Mouse (Mus musculus) liver, embryonic 13.5 days (tissue): ENCODE data around the gene Prop1. TPM values are rescaled to one million over a fixed set of nuclear protein-coding genes. Genes with fewer than 3 reads are reported as not detected.
A peak's percentile ranks its signal among the peaks of the same experiment; 100 is the strongest.

Experiments
- ATAC-seq: fragments of 200-750 bp; cut with Nextera tagmentation; 2 replicates; pipeline ENCODE4 v1.8.0; 2017; ENCODE audit warnings: low read depth, mild to moderate bottlenecking, moderate number of reproducible peaks, moderate library complexity
- DNase-seq: peaks from one replicate; pipeline ENCODE4 v3.0.0; 2022
- H3K27ac ChIP-seq: fragments of 300-500 bp; sonication (generic); 2 replicates; pipeline ENCODE4 v1.5.1; 2015; ENCODE audit warnings: moderate library complexity, mild to moderate bottlenecking, inconsistent platforms
- H3K27me3 ChIP-seq: fragments of 300-500 bp; sonication (generic); 2 replicates; pipeline ENCODE4 v1.6.1; 2015; ENCODE audit warnings: mild to moderate bottlenecking, inconsistent platforms
- H3K36me3 ChIP-seq: fragments of 300-500 bp; sonication (generic); 2 replicates; pipeline ENCODE4 v1.6.1; 2015; ENCODE audit warnings: mild to moderate bottlenecking, inconsistent platforms
- H3K4me1 ChIP-seq: fragments of 300-500 bp; sonication (generic); replicated peaks from 2 replicates; pipeline ENCODE4 v1.6.1; 2015; ENCODE audit warnings: inconsistent platforms
- H3K4me2 ChIP-seq: fragments of 300-500 bp; sonication (generic); 2 replicates; pipeline ENCODE4 v1.6.1; 2015; ENCODE audit warnings: inconsistent platforms, mild to moderate bottlenecking, moderate library complexity
- H3K4me3 ChIP-seq: fragments of 300-500 bp; sonication (generic); replicated peaks from 2 replicates; pipeline ENCODE4 v1.5.1; 2015; ENCODE audit warnings: mild to moderate bottlenecking, inconsistent platforms
- H3K9ac ChIP-seq: fragments of 300-500 bp; sonication (generic); 2 replicates; pipeline ENCODE4 v1.6.1; 2015; ENCODE audit warnings: mild to moderate bottlenecking, inconsistent platforms
- H3K9me3 ChIP-seq: fragments of 300-500 bp; sonication (generic); replicated peaks from 2 replicates; pipeline ENCODE4 v1.6.1; 2016; ENCODE audit warnings: inconsistent platforms
- WGBS: fragments of 180-500 bp; shearing (Covaris S2); methylation state at CpG from one replicate; pipeline ENCODE4 v1.1.7; 2015; ENCODE audit not compliant: insufficient replicate concordance; 5-methylcytosine and 5-hydroxymethylcytosine counted together
- polyA plus RNA-seq: library from polyadenylated mRNA; unstranded; fragments of >200 nt; fragmentation: Nextera tagmentation; extraction: Ambion mirVana; gene quantifications from 2 replicates; pipeline ENCODE4 v1.2.1, GENCODE M21; 2015

The Prop1 gene
- polyA plus RNA-seq, 1 experiment from 2014 or later = not detected

DNA sequence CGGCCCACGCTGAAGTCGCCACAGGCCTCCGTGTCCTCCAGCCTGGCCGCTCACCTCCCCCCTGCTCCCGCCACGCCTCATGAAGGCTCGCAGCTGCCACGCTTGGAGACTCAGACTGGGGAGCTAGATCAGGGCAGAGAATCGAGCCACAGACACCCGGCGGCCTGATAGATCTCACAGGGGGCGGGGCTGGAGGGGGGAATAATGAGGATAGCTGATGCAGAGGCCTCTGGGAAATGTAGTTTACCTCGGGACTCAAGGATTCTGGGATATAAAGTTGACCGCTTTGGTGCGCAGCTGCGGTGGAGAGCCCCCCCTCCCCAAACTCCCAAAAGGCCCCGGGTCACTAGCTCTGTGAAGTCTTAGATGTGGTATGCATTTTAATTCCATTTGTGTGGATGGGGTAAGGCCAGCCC lies 22.1 kb downstream of the Prop1 start, which contains the start of gene Zfp354b:
Zfp354b (minus strand) TSS at position 183 of the 416 bp plus-strand sequence.
- peak; percentile 87 for ATAC-seq
- Histone ChIP-seq H3K9me3 (no peaks in the 10 kb centered on the region), H3K27ac (no peak within 1 kb of the TSS), H3K9ac (peak within 1 kb of the TSS; percentile 64), H3K4me3 (peak within 1 kb of the TSS; percentile 63), H3K36me3 (no peaks in the 10 kb centered on the region), H3K4me1 (peaks cover 13% of the 10 kb centered on the region), H3K4me2 (peak within 1 kb of the TSS; percentile 87), H3K27me3 (peaks cover 25% of the 10 kb centered on the region)
- 1% methylated on average over 18 of the region's 18 CpGs for WGBS
- DNase-seq = peak; percentile 66

DNA sequence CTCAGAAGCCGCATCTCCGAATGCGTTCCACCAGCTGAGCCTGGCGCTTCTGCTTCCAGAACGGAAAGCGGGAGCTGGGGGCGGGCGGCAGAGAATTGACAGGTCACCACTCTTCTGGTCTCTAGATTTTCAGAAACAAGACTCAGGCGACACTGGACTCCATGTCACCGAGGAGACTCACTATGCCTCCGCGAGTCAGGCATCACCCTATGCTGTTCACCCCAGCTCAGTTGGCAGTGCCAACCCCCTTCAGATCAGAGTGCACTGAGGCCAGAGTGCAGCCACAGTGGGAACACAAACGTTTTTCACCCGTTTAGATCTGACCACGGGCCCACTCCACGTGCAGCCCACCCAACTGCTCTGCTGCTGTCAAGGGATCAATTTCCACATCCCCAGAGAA lies 22.5 kb downstream of the Prop1 start:
- WGBS = 2% methylated on average over 16 of the region's 16 CpGs

DNA sequence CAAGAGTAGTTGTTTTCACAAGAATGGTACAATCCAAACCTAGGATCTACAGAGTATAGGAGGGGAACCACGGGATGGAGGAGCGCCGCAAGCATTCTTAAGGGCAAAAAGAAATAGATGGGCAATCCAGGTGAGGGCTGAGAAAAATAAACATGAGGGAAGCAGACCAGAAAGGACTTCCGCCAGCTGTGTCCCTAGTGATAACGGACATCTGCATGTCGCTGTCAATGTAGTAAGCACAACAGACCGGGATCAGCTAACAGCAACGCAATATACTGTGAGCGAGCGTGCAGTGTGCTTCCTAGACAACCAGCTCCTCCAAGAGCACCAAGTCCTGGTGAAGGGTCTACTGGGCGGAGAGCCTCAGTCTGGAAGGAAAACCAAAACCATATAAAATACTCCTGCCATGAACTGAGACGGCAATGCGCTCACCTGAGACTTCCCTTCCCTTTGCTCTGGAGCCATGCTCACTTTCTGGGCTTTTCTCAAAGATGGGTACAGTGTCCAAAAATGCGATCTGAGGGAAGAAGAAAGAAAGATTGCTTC lies 23.0 kb downstream of the Prop1 start:
- peaks cover 13% of the 10 kb centered on the region for H3K4me1 ChIP-seq
- DNase-seq = no peak
- no peak; the same call in 1 of the 2 replicates for ATAC-seq

More for the DNA sequence above, 22.5 kb downstream of the Prop1 start:
- H3K9ac ChIP-seq = peak overlapping the region; percentile 64
- 0 out of 2 replicates have a peak, but pooled peaks have one; percentile 38 for ATAC-seq
- H3K27me3 ChIP-seq = peaks cover 25% of the 10 kb centered on the region
- H3K4me3 ChIP-seq = peak overlapping the region; percentile 63
- peak overlapping the region; percentile 87 for H3K4me2 ChIP-seq
- no peaks in the 10 kb centered on the region for H3K9me3 ChIP-seq
- no peak overlapping the region for H3K27ac ChIP-seq
- DNase-seq = no peak
- H3K4me1 ChIP-seq = peaks cover 13% of the 10 kb centered on the region
- no peaks in the 10 kb centered on the region for H3K36me3 ChIP-seq

DNA sequence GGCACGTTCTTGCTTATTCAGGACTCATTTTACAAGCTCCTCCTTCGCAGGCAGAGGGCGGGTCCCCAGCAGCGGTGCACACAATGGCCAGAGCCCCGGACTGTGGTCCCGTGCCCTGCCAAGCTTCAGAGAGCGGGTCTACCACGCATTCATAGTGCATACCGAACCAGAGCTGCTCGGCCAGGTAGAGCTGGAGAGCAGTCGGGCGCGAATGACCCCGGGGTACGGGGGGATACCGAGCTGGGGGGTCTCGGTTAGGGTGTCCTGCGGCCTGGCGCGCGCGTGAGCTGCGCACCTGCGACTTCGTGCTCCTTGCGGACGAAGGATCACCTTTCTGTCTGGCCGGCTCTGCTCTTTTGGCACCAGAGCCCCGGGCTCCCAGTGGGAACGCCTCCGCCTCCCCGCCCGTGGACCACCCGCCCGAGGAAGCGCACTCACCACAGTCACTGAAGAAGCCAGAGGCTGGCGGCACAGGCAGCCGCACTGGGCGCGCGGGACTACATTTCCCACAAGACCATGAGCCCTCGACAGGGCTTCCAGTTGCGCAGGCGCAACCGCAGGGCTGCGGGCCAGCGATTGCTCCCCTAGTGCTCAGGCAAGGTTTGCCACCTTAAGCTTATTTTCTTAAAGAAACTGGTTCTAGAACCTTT lies 37.8 kb downstream of the Prop1 start, which contains the start of gene Zfp2:
Zfp2 (minus strand) TSS at position 495 of the 650 bp plus-strand sequence.
- peak within 1 kb of the TSS; percentile 74 for H3K4me2 ChIP-seq
- H3K4me1 ChIP-seq = no peaks in the 10 kb centered on the region; the same call in 1 of the 2 replicates
- DNase-seq (peak; percentile 78), ATAC-seq (peak; percentile 94)
- H3K9me3 ChIP-seq = no peaks in the 10 kb centered on the region
- under 1% methylated on average over 47 of the region's 47 CpGs for WGBS
- peak within 1 kb of the TSS; percentile 76 for H3K9ac ChIP-seq
- peaks cover 12% of the 10 kb centered on the region for H3K36me3 ChIP-seq
- H3K27ac ChIP-seq = no peak within 1 kb of the TSS; the same call in 1 of the 2 replicates
- no peaks in the 10 kb centered on the region for H3K27me3 ChIP-seq
- peak within 1 kb of the TSS; percentile 74 for H3K4me3 ChIP-seq

More for the DNA sequence above, 23.0 kb downstream of the Prop1 start:
- peak overlapping the region; percentile 63 for H3K4me3 ChIP-seq
- H3K27ac ChIP-seq = no peak overlapping the region
- peaks cover 25% of the 10 kb centered on the region for H3K27me3 ChIP-seq
- WGBS = 15% methylated on average over 14 of the region's 14 CpGs
- H3K9me3 ChIP-seq = no peaks in the 10 kb centered on the region
- peak overlapping the region; percentile 64 for H3K9ac ChIP-seq
- no peaks in the 10 kb centered on the region for H3K36me3 ChIP-seq
- peak overlapping the region; percentile 87 for H3K4me2 ChIP-seq

DNA sequence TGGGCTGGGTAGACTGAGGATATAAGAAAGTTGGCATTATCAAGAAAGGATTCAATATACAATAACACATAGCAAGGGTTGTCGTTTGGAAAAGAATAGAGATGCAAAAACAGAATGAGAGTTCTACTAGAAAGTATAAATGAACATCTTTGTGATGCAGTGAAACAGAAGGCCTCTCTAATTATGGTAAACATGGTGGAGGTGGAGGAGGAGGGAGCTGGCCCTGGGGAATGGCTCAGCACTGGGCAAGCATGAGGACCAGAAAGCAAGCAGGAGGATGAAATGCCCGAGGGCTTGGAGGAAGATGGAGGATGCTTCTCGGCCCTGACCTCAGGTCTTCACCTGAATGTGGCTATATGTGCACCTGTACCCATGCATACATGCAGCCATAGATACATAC lies 39.1 kb downstream of the Prop1 start:
- DNase-seq = no peak
- H3K27ac ChIP-seq = no peak overlapping the region
- WGBS = 66% methylated on average over 3 of the region's 3 CpGs
- H3K9me3 ChIP-seq = no peaks in the 10 kb centered on the region
- H3K27me3 ChIP-seq = no peaks in the 10 kb centered on the region
- ATAC-seq = no peak
- H3K36me3 ChIP-seq = peaks cover 23% of the 10 kb centered on the region
- no peaks in the 10 kb centered on the region; the same call in 1 of the 2 replicates for H3K4me1 ChIP-seq
- no peak overlapping the region for H3K4me2 ChIP-seq
- H3K4me3 ChIP-seq = no peak overlapping the region
- no peak overlapping the region for H3K9ac ChIP-seq

DNA sequence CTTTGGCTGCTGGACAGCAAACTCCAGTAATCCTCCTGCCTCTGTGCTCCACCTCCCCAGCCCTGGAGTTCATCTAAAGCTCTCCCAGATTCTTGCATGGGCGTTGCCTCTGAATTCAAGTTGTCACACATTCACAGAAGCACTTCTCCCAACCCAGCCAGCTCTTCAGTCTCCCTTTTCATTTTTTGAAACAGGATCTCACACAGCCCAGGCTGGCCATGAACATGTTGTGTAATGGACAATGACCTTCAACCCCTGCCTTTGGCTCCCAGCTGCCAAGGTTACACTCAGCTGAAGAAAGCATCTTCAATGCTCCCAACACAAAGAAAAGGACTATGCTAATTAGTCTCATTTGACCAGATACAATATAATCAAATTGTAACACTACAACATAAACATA lies 40.3 kb downstream of the Prop1 start:
- ATAC-seq (no peak), DNase-seq (no peak)
- Histone ChIP-seq H3K9ac (no peak overlapping the region), H3K4me1 (no peaks in the 10 kb centered on the region; the same call in 1 of the 2 replicates), H3K27ac (no peak overlapping the region), H3K4me2 (no peak overlapping the region), H3K9me3 (no peaks in the 10 kb centered on the region), H3K27me3 (no peaks in the 10 kb centered on the region), H3K4me3 (no peak overlapping the region), H3K36me3 (peaks cover 23% of the 10 kb centered on the region)
- WGBS = 75% methylated on average over 1 of the region's 1 CpGs

DNA sequence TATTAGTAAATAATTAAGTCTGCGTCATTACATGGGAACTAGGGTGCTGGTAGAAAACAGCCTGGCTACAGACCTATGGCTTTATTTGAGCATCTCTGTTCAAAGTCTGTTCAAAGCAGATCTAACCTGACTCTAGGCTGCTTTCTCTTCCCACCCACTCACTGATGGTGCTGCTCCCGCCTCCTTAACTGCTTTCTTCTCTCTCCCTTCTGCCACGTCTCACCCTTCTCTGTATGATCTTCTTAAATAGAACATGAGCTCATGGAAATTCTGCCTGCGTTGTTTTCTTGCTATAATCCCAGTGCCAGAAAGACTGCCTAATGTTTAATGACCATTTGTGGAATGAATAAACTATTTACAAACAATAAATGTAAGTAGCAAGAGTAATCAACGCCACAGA lies 45.4 kb downstream of the Prop1 start:
- Histone ChIP-seq H3K9me3 (no peaks in the 10 kb centered on the region), H3K9ac (no peak overlapping the region), H3K4me2 (no peak overlapping the region), H3K36me3 (peaks cover 70% of the 10 kb centered on the region), H3K4me1 (no peaks in the 10 kb centered on the region), H3K27ac (no peak overlapping the region), H3K4me3 (no peak overlapping the region), H3K27me3 (no peaks in the 10 kb centered on the region)
- ATAC-seq (no peak), DNase-seq (no peak)
- 76% methylated on average over 5 of the region's 5 CpGs for WGBS

Other genes with a start within 250 kb of the Prop1 start
- gene Zfp354c, start 126.0 kb downstream of the Prop1 start, polyA plus RNA-seq = 1.7 TPM in 2 replicates
- 0.07 TPM in 2 replicates for gene Zfp879, start 112.2 kb downstream of the Prop1 start, polyA plus RNA-seq
- 0.03 TPM in 1 of 2 replicates, not detected in the other for gene Grm6, start 103.1 kb downstream of the Prop1 start, polyA plus RNA-seq
- gene Zfp454, start 66.1 kb downstream of the Prop1 start, polyA plus RNA-seq = 0.37 and 0.70 TPM in 2 replicates
- gene Zfp2, start 37.6 kb downstream of the Prop1 start, polyA plus RNA-seq = 3.1 and 3.2 TPM in 2 replicates
- 0.10 and 0.20 TPM in 2 replicates for gene Zfp354b, start 22.1 kb downstream of the Prop1 start, polyA plus RNA-seq
- not detected in 2 replicates for gene 4933414I15Rik, start 10.0 kb downstream of the Prop1 start, polyA plus RNA-seq
- not detected in 2 replicates for gene Olfr1378, start 12.8 kb upstream of the Prop1 start, polyA plus RNA-seq
- not detected in 2 replicates for gene Olfr1377, start 28.2 kb upstream of the Prop1 start, polyA plus RNA-seq
- gene Olfr51, start 49.8 kb upstream of the Prop1 start, polyA plus RNA-seq = not detected in 2 replicates
- gene Olfr54, start 60.5 kb upstream of the Prop1 start, polyA plus RNA-seq = not detected in 2 replicates
- gene Olfr1375, start 94.3 kb upstream of the Prop1 start, polyA plus RNA-seq = not detected in 2 replicates
- 1.5 and 2.1 TPM in 2 replicates for gene Zfp354a, start 105.5 kb upstream of the Prop1 start, polyA plus RNA-seq